Mouse (Mus musculus): Measurements from ENCODE around the gene E030030I06Rik.
"Not testable (repeated sequence)": the region's sequence is repeated elsewhere in the genome, so short reads cannot be mapped to it uniquely, and the experiment has no call there.

E030030I06Rik gene

GRCm38 (mm10) chr10:22151863-22152640 lies 3.0 kb upstream of the E030030I06Rik start:
- DNase-seq: not testable (repeated sequence)

GRCm38 (mm10) chr10:22151056-22151862 lies 2.2 kb upstream of the E030030I06Rik start:
- DNase-seq: not testable (repeated sequence)

GRCm38 (mm10) chr10:22150593-22150992 lies 1.5 kb upstream of the E030030I06Rik start:
- no peak for DNase-seq

DNA sequence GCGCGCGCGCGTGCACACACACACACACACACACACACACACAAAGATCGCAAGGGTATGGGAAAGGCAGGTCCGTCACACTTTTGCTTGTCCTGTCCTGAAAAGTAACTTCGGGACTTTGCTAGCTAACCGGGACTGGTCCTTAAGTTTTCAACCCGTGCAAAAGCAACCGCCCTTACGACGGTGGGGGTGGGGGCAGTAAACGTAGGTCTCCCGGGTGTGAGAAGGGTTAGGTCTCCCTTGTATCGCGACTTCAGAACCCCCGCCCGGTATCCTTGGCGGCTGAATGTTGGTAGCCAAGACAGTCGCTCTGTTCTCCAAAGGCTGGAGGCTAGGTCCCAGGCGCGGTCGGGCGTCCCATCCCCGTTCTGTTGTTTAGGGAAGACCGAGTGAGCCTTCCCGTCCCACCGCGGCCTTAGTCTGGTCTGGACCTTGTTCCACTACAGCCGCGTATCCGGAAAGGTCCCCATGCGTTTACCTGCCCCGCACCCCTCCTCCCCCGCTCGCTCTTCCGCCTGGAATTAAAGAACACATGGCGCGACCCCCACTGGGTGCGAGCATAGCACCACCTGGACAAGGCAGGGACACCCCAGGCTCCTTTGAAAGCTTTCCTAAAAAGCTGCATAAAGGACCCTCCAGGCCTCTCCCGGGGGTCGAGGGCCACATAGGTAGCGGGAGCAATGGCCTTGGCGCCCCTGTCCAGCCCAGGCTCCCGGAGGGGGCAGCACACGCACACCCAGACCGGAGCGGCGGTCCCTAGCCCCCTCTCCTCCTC lies 808 bp upstream of the E030030I06Rik start:
- no peak for DNase-seq

DNA sequence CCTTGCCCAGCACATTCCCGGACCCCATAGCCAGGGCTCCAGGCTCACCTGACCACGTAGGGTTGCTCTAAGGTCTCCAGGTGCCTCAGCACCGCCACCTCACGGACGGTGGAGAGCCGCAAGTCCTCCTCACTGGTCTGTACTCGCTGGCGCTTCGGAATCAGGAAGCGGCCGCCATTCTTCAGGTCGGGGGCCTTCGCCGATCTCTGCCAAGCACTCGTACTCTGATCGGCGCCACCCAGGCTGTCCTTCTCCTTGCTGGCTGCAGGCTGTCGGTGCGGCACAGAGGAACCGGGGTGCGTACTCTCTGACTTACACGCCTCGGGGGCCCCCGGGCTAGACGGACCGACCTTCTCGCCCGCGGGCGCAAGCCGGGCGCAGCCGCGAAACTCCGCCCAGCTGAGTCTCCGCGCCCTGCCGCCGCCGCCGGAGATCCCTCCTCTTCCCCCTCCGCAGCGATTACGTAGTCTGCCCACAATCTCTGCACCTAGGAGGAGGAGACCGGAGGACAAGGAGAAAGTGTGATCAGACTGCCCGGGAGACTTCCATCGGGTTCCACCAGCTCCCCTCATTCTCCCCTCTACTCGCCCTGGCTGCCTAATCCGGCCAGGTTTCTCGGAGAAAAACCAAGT lies 513 bp downstream of the E030030I06Rik start:
- peak; percentile 83 for DNase-seq

- no peak for DNase-seq
These were observed 6.1 kb downstream of the E030030I06Rik start for GRCm38 (mm10) chr10:22142926-22143325.

- DNase-seq: peak; percentile 35
These were observed 6.9 kb downstream of the E030030I06Rik start for GRCm38 (mm10) chr10:22142194-22142593.

GRCm38 (mm10) chr10:22140665-22141280 lies 8.3 kb downstream of the E030030I06Rik start:
- peak; percentile 89 for DNase-seq

- no peak for DNase-seq
These were observed 74.5 kb downstream of the E030030I06Rik start for GRCm38 (mm10) chr10:22074531-22074930.

DNA sequence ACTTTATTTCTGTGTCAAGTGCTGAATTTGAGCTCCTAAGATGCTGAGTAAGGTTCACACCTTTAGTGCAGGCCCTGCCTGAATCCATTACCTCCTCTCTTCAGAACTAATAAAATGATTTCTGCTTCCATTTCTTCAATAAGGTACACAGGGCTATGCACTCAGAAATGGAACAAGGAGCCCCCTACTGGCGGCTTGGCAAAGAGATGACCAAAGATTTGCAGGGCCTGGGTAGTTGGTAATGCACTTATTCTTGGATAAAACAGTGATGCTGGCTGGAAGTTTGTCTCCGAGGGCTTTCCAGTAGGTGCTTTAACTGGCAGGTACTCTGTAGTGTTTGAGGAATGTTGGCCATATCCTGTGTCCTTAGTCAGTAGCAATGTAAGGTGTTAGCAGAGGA lies 76.3 kb downstream of the E030030I06Rik start:
- peak; percentile 6 for DNase-seq

DNA sequence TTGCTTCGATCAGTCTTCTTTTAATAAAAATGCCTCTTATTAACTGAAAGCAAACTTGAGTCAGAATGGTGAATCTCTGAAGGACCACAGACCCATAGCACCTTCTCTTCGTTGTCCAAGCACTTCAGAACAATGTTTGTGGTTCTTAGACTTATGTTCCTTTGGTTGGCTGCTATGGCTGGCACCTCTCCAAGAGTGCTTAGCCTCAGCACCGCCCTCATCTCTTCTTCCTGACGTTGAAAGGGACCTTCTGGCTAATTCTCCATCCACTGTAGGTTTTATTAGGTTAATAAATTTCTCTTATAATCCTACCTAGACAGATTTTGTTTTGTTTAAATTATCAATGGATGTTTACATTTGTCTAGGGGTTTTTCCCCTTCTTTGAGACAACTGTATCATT lies 78.5 kb downstream of the E030030I06Rik start:
- peak; percentile 5 for DNase-seq

DNA sequence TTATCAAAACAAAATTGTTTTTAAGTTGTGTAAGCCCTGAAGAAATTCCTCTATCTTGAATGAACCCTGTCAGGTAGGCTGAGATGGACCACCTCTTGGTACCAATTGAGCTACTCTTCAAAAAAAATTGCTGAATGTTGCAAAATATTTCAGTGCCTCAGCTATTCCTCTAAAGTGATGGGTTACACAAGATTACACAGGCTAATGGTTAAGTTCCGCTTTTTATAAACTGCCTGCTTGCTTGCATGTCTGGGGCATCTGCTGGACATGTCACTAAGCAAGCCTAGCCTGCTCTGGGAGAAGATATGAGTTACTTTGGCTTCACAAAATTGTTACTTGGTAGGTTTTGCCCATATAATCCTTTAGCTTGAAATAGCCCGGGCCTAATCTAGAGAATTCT lies 78.9 kb downstream of the E030030I06Rik start:
- DNase-seq: no peak

DNA sequence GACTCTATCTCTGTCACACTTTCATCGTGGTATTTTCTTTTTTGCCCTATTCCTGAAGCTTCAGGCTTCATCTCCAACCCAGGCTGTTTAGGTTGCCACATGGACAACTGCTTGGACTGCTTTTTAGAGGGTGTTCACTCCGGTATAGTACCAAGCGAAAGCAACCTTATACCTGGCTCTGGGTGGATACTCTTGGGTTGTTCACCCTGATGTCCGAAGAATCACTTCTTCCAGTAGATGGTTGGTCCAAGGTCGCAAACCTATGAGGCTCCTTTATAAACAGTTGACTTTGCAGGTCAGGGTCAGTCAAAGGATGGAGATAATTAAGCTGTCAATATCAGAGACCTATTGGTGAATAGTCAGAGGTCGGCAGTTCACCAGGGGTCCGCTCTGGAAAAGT lies 81.1 kb downstream of the E030030I06Rik start, which contains the start of gene 4930444G20Rik:
Gene 4930444G20Rik, minus strand, starts transcription at position 101 of the 400 bp plus-strand sequence.
- DNase-seq: not testable (repeated sequence)
